Mouse (Mus musculus) gastrocnemius, adult 2 months (tissue): ENCODE results near the gene Rhbg. TPM values are rescaled to one million over a fixed set of nuclear protein-coding genes. Genes with fewer than 3 reads are reported as not detected.

Experiments used
- DNase-seq: peaks from one replicate; pipeline ENCODE4 v3.0.0; 2022
- H3K27ac ChIP-seq: fragments of 200-600 bp; 2 replicates; pipeline ENCODE4 v1.8.1; 2022; ENCODE audit warnings: mild to moderate bottlenecking
- H3K4me3 ChIP-seq: fragments of 200-600 bp; 2 replicates; pipeline ENCODE4 v1.8.1; 2022; ENCODE audit warnings: mild to moderate bottlenecking, moderate library complexity
- CTCF ChIP-seq: fragments of 200-600 bp; IDR thresholded peaks from 2 replicates; pipeline ENCODE4 v1.8.1; 2022; ENCODE audit warnings: antibody characterized with exemption, mild to moderate bottlenecking, moderate library complexity
- intact Hi-C: fragments of 180-260 bp; cut with DNase I; formaldehyde crosslinking; loops from one replicate; pipeline ENCODE4 v1.15.1; 2025
- total RNA-seq, 2 experiments: library from RNA; stranded (reverse); gene quantifications; 2 replicates each; pipeline ENCODE4 v1.2.3; 2021

Gene Rhbg
- total RNA-seq, 2 experiments from 2014 or later = not detected

DNA sequence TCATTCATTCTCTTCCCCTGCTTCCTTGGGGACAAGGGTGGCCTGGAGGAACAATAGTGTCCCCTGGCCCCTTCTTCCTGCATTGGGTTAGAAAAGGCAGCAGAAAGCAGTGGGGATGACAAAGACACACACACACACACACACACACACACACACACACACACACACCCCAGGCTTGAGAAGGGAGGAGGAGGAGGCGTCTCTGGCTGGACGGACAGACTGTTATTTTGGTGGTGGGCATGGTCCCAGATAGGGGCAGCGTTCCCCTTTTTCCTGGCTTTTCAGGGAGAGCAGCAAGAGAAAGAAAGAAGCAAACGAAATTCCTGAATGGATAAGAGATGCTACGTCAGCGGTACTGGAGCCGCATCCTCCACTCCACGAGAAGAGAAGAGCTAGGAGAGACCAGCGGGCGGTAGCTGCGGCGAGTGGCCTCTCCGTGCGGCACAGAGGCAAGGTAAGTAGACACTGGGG, 47.6 kb downstream of the Rhbg start:
- intact Hi-C loops = no loop called here

DNA sequence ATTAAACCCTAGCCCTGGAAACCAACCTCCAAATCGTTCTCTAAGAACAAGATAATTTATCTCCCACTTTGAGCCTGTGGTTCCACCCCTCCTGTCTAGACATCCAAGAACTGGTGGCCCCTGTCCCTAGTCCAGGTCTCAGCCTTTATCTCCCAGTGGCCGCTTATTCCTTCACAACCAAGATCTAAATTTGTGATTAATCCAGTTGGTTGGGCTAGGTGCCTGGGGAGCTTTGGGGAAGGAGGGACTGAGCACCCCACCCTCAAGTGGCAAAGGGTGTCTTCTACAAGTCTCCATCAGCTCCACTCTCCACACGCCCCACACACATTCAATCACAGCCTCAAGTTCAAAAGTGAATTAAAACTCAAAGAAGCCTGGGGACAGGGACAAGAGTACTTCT, 48.0 kb downstream of the Rhbg start:
- TF ChIP-seq CTCF = no peak
- Histone ChIP-seq H3K27ac (no peak overlapping the region), H3K4me3 (no peak overlapping the region)
- DNase-seq = no peak
- intact Hi-C loops = no loop called here

More for the DNA sequence above, 47.6 kb downstream of the Rhbg start:
- Histone ChIP-seq H3K4me3 (no peak overlapping the region), H3K27ac (no peak overlapping the region)
- TF ChIP-seq CTCF = no peak
- no peak for DNase-seq

DNA sequence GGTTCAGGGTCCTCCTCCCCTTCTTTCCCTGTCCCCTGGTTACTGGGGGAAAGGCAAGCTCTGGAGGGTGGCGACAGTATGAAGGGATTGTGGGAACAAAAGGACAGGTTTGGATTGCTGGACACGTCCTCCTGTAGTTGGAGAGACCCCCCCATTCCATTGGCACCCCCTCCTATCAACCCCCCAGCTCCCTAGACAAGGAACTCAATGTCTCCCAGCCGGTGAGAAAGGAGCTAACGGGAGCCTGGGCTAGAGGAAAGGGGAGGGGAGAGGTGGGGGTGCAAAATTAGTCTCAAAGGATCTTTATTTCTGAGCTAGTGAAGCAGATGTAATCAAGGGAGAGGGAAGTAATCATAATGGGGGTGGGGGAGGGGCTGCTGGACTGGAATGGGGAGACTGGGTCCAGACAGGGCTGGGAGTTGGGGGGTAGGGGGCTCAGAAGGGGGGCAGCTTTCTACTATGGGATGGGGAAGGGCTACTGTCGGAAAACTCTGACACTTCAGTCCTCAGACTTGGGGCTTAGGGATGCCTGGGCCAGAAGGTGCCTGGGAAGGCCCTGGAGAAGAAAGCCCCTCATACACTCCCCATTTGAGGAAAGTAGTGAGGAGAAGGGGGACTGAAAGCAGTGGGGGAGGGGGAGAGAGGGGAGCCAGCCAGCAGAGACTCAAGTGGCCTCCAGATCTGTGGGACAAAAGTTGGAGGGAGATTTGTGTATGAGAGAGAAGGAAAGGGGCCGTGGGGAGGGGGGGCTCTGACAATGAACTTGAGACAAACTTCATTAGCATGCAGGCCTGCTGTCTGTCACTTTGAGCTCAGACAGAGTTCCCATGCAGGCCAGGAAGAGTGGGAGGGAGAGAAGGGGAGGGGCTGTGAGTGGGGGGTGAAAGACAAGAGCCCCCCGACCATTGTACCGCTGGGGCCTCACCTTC, 48.7 kb downstream of the Rhbg start:
- no peak overlapping the region for H3K4me3 ChIP-seq
- H3K27ac ChIP-seq = no peak overlapping the region
- DNase-seq = no peak
- intact Hi-C loops = no loop called here
- TF ChIP-seq CTCF = no peak

DNA sequence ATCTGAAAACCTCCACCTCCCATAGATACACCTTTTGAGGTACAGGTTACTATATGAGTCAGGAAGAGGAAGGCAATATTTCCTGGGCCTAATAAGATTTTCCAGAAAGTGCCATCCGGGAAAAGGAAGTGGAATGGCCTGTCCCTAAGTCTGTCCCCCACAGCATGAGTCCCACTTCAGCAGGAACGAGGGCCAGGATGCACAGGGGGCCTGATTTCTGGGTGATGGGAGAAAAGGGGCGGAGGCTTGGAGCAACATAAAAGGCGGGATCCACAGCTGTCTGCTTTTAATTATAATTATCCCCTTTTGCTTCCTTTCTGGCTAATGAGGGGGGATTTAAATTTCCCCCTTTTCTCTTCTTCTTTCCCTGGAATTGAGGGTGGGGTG, 49.3 kb downstream of the Rhbg start:
- intact Hi-C loops = no loop called here

DNA sequence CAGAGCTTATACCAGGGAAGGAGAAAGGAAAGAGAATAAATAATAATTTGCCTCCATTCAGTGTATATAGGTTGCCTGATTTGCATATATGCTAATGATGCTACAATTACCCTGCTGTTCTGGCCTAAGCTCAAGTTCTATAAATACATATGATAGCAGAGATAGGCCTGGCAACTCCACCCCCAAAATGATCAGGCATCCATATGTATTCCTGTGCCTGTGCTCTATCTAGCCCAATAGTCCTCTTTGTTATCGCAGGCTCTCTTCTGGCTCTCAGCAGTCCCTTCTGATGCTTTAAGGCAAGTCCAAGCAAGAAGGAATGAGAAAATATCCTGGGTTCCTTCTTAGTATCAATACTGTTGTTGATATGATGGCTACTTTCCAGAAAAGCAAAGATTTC, 49.8 kb downstream of the Rhbg start:
- no peak for TF ChIP-seq CTCF
- no peak for DNase-seq
- Histone ChIP-seq H3K4me3 (no peak overlapping the region), H3K27ac (no peak overlapping the region)
- intact Hi-C loops = no loop called here

More for the DNA sequence above, 49.3 kb downstream of the Rhbg start:
- Histone ChIP-seq H3K27ac (no peak overlapping the region), H3K4me3 (no peak overlapping the region)
- no peak for TF ChIP-seq CTCF
- DNase-seq = no peak

DNA sequence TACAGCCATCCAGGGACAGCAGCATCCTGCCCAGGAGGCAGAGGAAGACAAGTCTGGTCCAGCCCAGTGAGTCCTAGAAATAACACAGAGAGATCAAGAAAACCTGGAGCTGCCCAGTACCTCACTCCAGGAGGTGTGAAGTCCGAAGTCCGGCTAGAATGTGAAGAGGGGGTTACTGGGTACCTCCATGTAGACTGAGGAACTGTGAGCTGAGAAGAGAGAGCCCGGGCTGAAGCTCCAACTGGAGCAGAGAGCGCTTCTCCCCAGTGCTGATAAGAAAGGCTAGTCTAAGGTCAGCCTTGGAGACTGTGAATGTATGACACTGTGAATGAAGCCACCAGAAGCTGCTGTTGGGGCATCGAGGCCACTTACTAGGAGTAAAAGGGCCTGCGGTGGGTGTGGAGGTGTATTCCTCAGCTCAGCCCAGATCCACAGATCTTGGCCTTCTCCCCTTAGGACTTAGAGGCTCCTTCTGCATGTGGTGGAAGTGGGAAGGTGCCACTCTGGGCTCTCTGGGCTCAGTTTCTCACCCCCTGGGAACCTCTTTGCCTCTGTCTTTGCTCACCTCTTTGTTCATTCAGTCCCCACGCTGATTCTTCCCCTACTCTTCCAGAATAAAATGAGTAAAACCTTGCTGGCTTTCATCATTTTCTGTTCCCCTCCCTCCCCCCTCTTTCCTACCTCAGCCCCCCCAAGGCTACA, 50.4 kb downstream of the Rhbg start:
- Histone ChIP-seq H3K4me3 (no peak overlapping the region), H3K27ac (no peak overlapping the region)
- intact Hi-C loops = no loop called here
- TF ChIP-seq CTCF = no peak
- no peak for DNase-seq

DNA sequence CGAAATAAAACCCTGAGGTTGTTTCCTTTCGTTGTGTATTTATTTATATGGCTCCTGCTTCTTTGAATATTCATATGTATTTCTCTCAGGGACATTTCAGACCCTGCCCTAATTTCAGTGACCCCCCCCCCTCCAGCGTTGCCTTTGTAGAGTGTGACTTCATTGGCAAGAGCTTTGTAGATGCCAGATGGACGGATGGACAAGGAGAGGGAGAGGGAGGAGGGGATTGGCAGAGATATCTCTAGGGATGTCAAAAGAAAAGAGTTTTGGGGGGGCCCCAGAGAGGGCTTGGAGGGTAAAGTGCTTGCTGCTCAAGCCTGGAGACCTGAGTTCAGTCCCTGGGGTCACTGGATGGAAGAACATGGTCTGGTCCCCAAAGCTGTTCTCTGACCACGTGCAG, 51.1 kb downstream of the Rhbg start:
- DNase-seq = no peak
- H3K4me3 ChIP-seq = no peak overlapping the region
- H3K27ac ChIP-seq = no peak overlapping the region
- no peak for TF ChIP-seq CTCF
- intact Hi-C loops = no loop called here

DNA sequence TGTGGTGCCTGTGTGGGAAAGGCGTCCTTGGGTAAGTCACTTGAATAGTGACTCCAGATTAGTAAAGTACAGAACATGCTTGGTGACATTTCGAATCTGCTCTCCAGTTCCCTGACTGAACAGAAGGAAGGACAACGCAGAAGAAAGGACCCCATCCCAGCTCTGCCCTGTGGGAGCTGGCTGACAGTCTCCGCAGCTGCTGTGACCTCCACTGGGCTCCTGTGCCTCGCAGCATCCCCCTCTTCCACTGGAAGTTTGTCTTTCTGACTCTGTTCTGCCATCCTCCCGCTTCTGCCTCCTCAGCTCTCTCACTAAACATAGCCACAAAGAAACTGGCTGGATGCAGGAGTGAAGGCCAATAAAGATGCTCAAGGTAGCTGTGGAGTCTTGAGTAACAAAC, 51.5 kb downstream of the Rhbg start:
- Histone ChIP-seq H3K4me3 (no peak overlapping the region), H3K27ac (no peak overlapping the region)
- no peak for DNase-seq
- TF ChIP-seq CTCF = no peak
- intact Hi-C loops = no loop called here

DNA sequence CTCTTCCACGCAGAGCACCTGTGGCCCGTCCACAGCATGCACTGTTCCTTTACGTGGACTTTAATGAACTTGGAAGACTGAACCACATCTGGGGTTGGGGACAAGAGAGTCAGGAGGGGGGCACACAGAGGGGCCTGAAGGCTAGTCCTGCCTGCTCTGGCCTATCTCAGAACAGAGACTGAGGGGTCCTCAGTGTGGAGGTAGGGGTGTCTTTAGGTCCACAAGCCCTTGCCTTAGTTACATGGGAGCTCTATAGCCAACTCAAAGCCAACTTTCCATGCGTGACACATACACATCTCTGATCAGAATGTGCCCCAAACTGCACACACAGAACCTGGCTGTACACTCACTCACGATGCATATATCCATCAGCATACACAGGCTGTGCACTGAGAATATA, 52.9 kb downstream of the Rhbg start:
- H3K4me3 ChIP-seq = no peak overlapping the region
- DNase-seq = no peak
- no peak for TF ChIP-seq CTCF
- H3K27ac ChIP-seq = no peak overlapping the region
- intact Hi-C loops = no loop called here

DNA sequence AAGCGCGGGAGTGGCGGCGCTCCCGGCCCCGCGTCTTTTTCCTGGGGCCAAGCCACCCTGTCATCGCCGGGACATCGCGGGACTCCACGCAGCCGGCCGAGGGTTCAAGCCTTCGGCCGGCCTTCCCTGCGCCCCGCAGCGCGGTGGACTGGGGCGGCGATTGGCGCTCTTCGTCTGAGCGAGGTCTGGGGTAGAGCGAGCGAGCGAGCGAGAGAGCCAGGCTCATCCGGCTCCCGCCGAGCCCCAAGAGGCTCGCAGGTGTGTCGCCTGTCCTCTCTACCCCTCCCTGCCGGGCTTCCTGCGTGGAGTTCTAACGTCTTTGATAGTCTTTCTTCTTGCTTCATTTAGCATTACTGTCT, 53.6 kb downstream of the Rhbg start:
- Histone ChIP-seq H3K4me3 (peak overlapping the region; percentile 67), H3K27ac (no peak overlapping the region)
- no peak for DNase-seq
- TF ChIP-seq CTCF = no peak
- intact Hi-C loops = no loop called here

DNA sequence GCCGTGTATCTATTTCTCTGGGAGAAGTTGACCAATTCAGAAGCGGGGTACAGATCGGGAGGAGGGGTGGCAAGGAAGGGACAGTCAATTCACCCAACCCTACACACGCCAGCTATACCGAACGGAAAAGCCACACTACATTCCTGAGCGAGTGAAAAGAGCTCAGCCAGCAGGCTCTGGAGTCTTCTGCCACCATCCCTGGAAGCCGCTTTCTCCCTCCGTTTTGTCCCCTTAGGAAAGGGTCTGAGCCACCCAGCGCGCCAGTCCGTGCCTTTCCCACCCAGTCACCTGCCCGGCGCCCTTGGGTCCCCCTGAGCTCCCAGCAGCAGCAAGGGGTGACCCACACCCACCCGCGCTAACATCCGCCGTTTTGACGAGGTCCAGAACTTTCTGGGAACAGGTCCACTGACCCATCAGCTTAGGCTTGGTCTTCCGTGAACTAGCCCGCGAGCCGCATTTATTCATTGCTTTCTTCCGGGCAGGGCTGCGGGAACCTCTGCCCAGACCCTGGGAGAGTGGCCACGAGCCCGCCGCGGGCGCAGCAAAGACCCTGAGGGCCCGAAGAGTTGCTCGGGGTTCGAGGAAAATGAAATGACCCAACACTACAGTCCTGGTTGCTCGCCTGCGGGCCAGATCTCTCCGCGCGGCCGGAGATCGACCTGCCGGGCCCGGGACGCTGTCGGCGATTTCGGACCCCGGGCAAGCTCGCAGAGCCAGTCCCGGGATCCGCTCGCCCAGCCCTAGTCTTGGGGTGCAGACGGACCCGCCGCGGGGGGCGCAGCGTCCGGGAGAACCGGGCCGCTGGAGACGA, 54.1 kb downstream of the Rhbg start:
- DNase-seq = no peak
- no peak for TF ChIP-seq CTCF
- Histone ChIP-seq H3K27ac (no peak overlapping the region), H3K4me3 (peak overlapping the region; percentile 67)
- intact Hi-C loops = no loop called here

DNA sequence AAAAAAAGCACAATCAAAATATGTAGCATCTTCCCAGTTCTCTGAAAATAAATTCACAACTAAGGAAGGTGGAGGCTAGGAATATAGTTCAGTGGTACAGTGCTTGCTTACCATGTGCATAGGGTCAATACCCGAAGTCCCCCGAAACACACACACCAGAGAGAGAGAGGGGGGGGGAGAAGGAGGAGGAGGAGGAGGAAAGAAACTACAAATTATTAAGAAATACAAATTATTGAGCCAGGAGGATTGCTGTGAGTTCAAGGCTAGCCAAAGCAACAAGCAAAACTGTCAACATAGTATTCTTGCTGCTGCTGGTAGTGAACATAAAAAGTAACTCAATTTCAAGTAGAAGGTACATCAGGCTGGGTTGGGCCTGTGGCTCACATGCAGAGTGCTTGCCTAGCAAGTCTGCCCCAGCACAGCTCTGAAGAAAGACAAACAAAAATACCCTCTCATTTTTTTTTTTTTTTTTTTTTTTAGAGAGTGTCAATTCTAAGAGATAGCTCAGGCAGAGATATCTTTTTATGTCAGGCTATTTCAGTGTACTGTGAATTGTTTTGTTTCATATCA, 54.9 kb downstream of the Rhbg start:
- intact Hi-C loops = no loop called here
- DNase-seq = no peak
- Histone ChIP-seq H3K4me3 (no peak overlapping the region), H3K27ac (no peak overlapping the region)
- TF ChIP-seq CTCF = no peak

DNA sequence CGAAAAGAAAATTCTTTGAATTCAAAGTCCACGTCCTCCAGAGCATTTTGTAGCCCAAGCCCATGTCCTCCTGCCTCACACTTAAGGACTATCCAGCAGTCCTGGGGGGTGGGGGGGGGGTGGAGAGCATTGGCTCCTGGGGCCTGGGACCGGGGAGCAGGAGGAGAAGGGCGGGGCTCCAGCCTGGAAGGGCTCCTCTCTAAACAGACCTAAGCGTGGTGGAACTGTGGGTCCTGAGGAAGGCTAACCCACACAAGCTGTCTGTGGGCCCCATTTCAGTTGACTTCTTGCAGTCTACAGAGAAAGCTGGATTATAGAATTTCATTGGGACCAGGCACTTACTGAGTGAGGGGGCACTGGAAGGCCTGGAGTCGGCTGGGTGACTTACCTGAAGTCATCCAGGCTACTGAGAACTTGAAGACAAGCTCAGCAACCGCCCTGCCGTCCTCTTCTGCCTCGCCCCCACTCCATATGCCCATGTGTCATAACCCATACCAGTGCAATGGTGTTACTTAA, 55.9 kb downstream of the Rhbg start:
- H3K27ac ChIP-seq = no peak overlapping the region
- DNase-seq = no peak
- TF ChIP-seq CTCF = no peak
- H3K4me3 ChIP-seq = no peak overlapping the region
- intact Hi-C loops = no loop called here
